24 mouse cellular contexts compared by ENCODE assay signal in genomic region chr5:123922112-123922511, GRCm38 (mm10). TPM values are rescaled to one million over a fixed set of nuclear protein-coding genes. Genes with fewer than 3 reads are reported as not detected.
A peak's percentile ranks its signal among the peaks of the same experiment; 100 is the strongest.
DNase-seq lines count a peak whose midpoint lies in the region; ATAC-seq and TF ChIP-seq lines count a peak whose summit lies in the region.
"Had no signal": no experiment of that assay in that cellular context is flagged by ENCODE, and none has a peak within 500 bp of the region (broad histone marks: within the 10 kb centered on the region; RNA-seq: fewer than 3 reads in every experiment).

No protein-coding gene starts in this region.

- H3K27ac ChIP-seq in thymus, adult 2 months (ENCODE audit: control insufficient read depth, insufficient read depth, low read length) = peak overlapping the region; percentile 69
- H3K27ac ChIP-seq in neural tube, embryonic 15.5 days (replicated peaks) = no peak overlapping the region
- H3K27ac ChIP-seq: embryonic facial prominence, embryonic 10.5 days; embryonic facial prominence, embryonic 12.5 days; forebrain, embryonic 13.5 days; forebrain, embryonic 15.5 days had no signal

- TF ChIP-seq CTCF in thymus, adult 2 months (IDR thresholded peaks at IDR 0.05; ENCODE audit: borderline replicate concordance, control insufficient read depth, extremely low read depth, insufficient read depth, low read length, poor library complexity) = no peak

- H3K36me3 ChIP-seq in thymus, adult 2 months (ENCODE audit: control insufficient read depth, insufficient read depth, low read length) = peaks cover 47% of the 10 kb centered on the region
- H3K36me3 ChIP-seq in splenic B cell, adult 2 months (ENCODE audit: control insufficient read depth, insufficient read depth, low read length, poor library complexity, severe bottlenecking) = peaks cover 25% of the 10 kb centered on the region
- H3K36me3 ChIP-seq in neural tube, embryonic 15.5 days = peaks cover 82% of the 10 kb centered on the region

- H3K4me2 ChIP-seq in neural tube, embryonic 15.5 days = no peak overlapping the region
- H3K4me2 ChIP-seq: embryonic facial prominence, embryonic 12.5 days; forebrain, embryonic 13.5 days; forebrain, embryonic 15.5 days had no signal

- no peaks in the 10 kb centered on the region for H3K27me3 ChIP-seq in thymus, adult 2 months (ENCODE audit: control insufficient read depth, insufficient read depth, low read length)
- no peaks in the 10 kb centered on the region for H3K27me3 ChIP-seq in splenic B cell, adult 2 months (ENCODE audit: control insufficient read depth, insufficient read depth, low read length, poor library complexity, severe bottlenecking)
- no peaks in the 10 kb centered on the region for H3K27me3 ChIP-seq in neural tube, embryonic 15.5 days (replicated peaks)
- H3K27me3 ChIP-seq: embryonic facial prominence, embryonic 12.5 days; forebrain, embryonic 13.5 days; forebrain, embryonic 15.5 days; Patski had no signal

- H3K4me3 ChIP-seq in thymus, adult 2 months (ENCODE audit: control insufficient read depth, insufficient read depth, low read length) = no peak overlapping the region
- H3K4me3 ChIP-seq in neural tube, embryonic 15.5 days (replicated peaks) = no peak overlapping the region
- H3K4me3 ChIP-seq: embryonic facial prominence, embryonic 10.5 days; embryonic facial prominence, embryonic 12.5 days; forebrain, embryonic 13.5 days; forebrain, embryonic 15.5 days had no signal

- DNase-seq in frontal cortex, adult 2 months (ENCODE audit: extremely low spot score in 1 of 2, low spot score in 1 of 2) = no peak
- DNase-seq in thymus, adult 2 months = no peak
- DNase-seq in thymus, postnatal 36 days = no peak
- peak; percentile 16 for DNase-seq in thymus, postnatal 14 days
- DNase-seq in thymus, postnatal 25 days = no peak
- peak; percentile 41 for DNase-seq in splenic B cell, adult 2 months (ENCODE audit: low read depth, low spot score)
- DNase-seq: adrenal gland, adult 8-10 months; adrenal gland, postnatal 14 days; adrenal gland, postnatal 36 days; cerebellum, adult 11-12 months; cerebellum, adult 2 months; cerebellum, adult 9-10 months; cerebellum, postnatal 10 days; cerebellum, postnatal 25 days had no signal

- TF ChIP-seq POLR2A in thymus, adult 2 months (IDR thresholded peaks at IDR 0.05; ENCODE audit: control insufficient read depth, extremely low read depth, insufficient read depth, low read length, poor library complexity) = no peak

- H3K9me3 ChIP-seq in neural tube, embryonic 15.5 days (replicated peaks) = no peaks in the 10 kb centered on the region
- H3K9me3 ChIP-seq: embryonic facial prominence, embryonic 10.5 days; embryonic facial prominence, embryonic 12.5 days; forebrain, embryonic 13.5 days; forebrain, embryonic 15.5 days; G1E had no signal

- 0 out of 2 replicates have a peak, but pooled peaks have one; percentile 47 for ATAC-seq in frontal cortex, adult (ENCODE audit: low TSS enrichment)
- ATAC-seq in neural tube, embryonic 15.5 days (ENCODE audit: low FRiP score) = no peak
- ATAC-seq: activated CD4-positive, CD25-positive, alpha-beta regulatory T cell, adult 4 months; forebrain, embryonic 13.5 days; forebrain, embryonic 15.5 days; Patski had no signal

- H3K9ac ChIP-seq in neural tube, embryonic 15.5 days (replicated peaks) = no peak overlapping the region
- H3K9ac ChIP-seq: embryonic facial prominence, embryonic 12.5 days; forebrain, embryonic 13.5 days; forebrain, embryonic 15.5 days had no signal

- WGBS in thymus, adult 2 months = 45% methylated on average over 6 of the region's 6 CpGs
- WGBS in neural tube, embryonic 15.5 days = 94% methylated on average over 6 of the region's 6 CpGs

- peaks cover 12% of the 10 kb centered on the region for H3K4me1 ChIP-seq in thymus, adult 2 months (replicated peaks; ENCODE audit: control insufficient read depth, insufficient read depth, low read length)
- H3K4me1 ChIP-seq in neural tube, embryonic 15.5 days = no peaks in the 10 kb centered on the region
- H3K4me1 ChIP-seq: embryonic facial prominence, embryonic 10.5 days; embryonic facial prominence, embryonic 12.5 days; forebrain, embryonic 13.5 days; forebrain, embryonic 15.5 days had no signal

RNA-seq across cellular contexts. Expression of gene Gm43518, which starts 5.1 kb away (rescaled TPM):
- polyA plus RNA-seq in frontal cortex, adult 2 months (2012; rRNA removed) = 1.3 and 1.6 TPM in 2 replicates
- 0.42 and 0.62 TPM in 2 replicates for polyA plus RNA-seq in thymus, adult 2 months (2012; rRNA removed)
- 4.3 and 5.9 TPM in 2 replicates for polyA plus RNA-seq in neural tube, embryonic 15.5 days (2015; fragmentation: Nextera tagmentation; extraction: Ambion mirVana)
- polyA plus RNA-seq: C2C12, G1E had no signal

RNA-seq across cellular contexts. Expression of gene Ccdc62, which starts 8.4 kb away (rescaled TPM):
- 5.2 and 8.1 TPM in 2 replicates for polyA plus RNA-seq in frontal cortex, adult 2 months (2012; rRNA removed)
- polyA plus RNA-seq in thymus, adult 2 months (2012; rRNA removed) = 2.3 and 3.8 TPM in 2 replicates
- polyA plus RNA-seq in neural tube, embryonic 15.5 days (2015; fragmentation: Nextera tagmentation; extraction: Ambion mirVana) = 5.0 and 6.6 TPM in 2 replicates

RNA-seq across cellular contexts. Expression of gene Denr, which starts 15.1 kb away (rescaled TPM):
- polyA plus RNA-seq in frontal cortex, adult 2 months (2012; rRNA removed) = 52.0 and 53.2 TPM in 2 replicates
- polyA plus RNA-seq in thymus, adult 2 months (2012; rRNA removed) = 9.7 and 11.8 TPM in 2 replicates
- polyA plus RNA-seq in neural tube, embryonic 15.5 days (2015; fragmentation: Nextera tagmentation; extraction: Ambion mirVana) = 120 and 123 TPM in 2 replicates

RNA-seq across cellular contexts. Expression of gene Hcar1, which starts 42.3 kb away (rescaled TPM):
- 1.0 and 1.1 TPM in 2 replicates for polyA plus RNA-seq in frontal cortex, adult 2 months (2012; rRNA removed)
- 3.1 and 4.7 TPM in 2 replicates for polyA plus RNA-seq in thymus, adult 2 months (2012; rRNA removed)
- 0.49 and 0.65 TPM in 2 replicates for polyA plus RNA-seq in neural tube, embryonic 15.5 days (2015; fragmentation: Nextera tagmentation; extraction: Ambion mirVana)
- polyA plus RNA-seq: activated CD4-positive, CD25-positive, alpha-beta regulatory T cell, adult 4 months; G1E; Patski had no signal

RNA-seq across cellular contexts. Expression of gene Hip1r, which starts 51.3 kb away (rescaled TPM):
- polyA plus RNA-seq in frontal cortex, adult 2 months (2012; rRNA removed) = 40.3 and 41.5 TPM in 2 replicates
- 12.5 and 13.8 TPM in 2 replicates for polyA plus RNA-seq in thymus, adult 2 months (2012; rRNA removed)
- polyA plus RNA-seq in neural tube, embryonic 15.5 days (2015; fragmentation: Nextera tagmentation; extraction: Ambion mirVana) = 24.1 and 31.0 TPM in 2 replicates

Comparison
In these comparisons a context has a peak if more than half of its experiments do, and no peak if none do; other contexts are left out.
1. DNase-seq: peak in thymus, postnatal 14 days (single experiment) and splenic B cell, adult 2 months (single experiment); none in frontal cortex, adult 2 months (0 of 2), thymus, adult 2 months (single experiment), thymus, postnatal 36 days (0 of 2) and thymus, postnatal 25 days (single experiment).